ENCODE assay signal across 12 mouse cellular contexts in the genomic region with DNA sequence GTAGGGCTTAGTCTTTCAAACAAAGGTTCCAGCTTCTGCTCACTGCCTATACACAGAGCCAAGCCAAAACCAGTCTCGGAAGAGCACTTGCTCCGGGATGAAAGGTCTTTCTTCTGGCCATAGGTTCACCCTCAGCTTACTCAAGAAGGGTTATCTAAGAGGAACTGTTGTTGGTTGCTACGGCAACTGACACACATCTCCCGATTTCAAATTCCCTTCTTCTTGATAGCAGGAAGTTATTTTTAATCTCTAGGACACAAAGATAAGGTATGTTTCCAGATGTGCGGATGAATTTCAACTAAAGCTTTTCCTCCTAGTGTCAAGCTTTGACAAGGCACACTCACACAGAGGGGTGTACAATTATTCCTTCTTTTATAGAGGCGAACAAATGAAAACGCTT.
"Had no signal": no experiment of that assay in that cellular context is flagged by ENCODE, and none has a peak within 500 bp of the region (broad histone marks: within the 10 kb centered on the region; RNA-seq: fewer than 3 reads in every experiment).

No protein-coding gene starts in this region.

- DNase-seq: kidney, adult 8-10 months; kidney, postnatal 25 days; lung, adult 2 months; lung, postnatal 36 days; midbrain, embryonic 14.5 days; thymus, postnatal 14 days had no signal

- H3K36me3 ChIP-seq: limb, embryonic 10.5 days had no signal

- H3K9me3 ChIP-seq: limb, embryonic 10.5 days; liver, embryonic 15.5 days had no signal

- H3K9ac ChIP-seq: liver, embryonic 15.5 days had no signal

- H3K27me3 ChIP-seq: liver, embryonic 15.5 days had no signal

- H3K27ac ChIP-seq: limb, embryonic 10.5 days; liver, embryonic 15.5 days; stomach, postnatal 0 days had no signal

- H3K4me1 ChIP-seq: liver, embryonic 15.5 days had no signal

- H3K4me2 ChIP-seq: liver, embryonic 11.5 days; liver, embryonic 15.5 days had no signal

- H3K4me3 ChIP-seq: limb, embryonic 10.5 days; liver, embryonic 15.5 days; myocyte had no signal

- ATAC-seq: lung, postnatal 0 days had no signal
